Mouse (Mus musculus) MEL (cell line): ENCODE data around the gene Ep400. TPM values are rescaled to one million over a fixed set of nuclear protein-coding genes. Genes with fewer than 3 reads are reported as not detected.

Source experiments
- DNase-seq: peaks from one replicate; pipeline ENCODE4 v3.0.0; 2011; ENCODE audit warnings: low read depth, low spot score
- H3K27ac ChIP-seq: 2 replicates; pipeline ENCODE4 v1.5.1; 2012; ENCODE audit warnings: low read depth, mild to moderate bottlenecking, control low read depth, low read length, moderate library complexity; ENCODE audit not compliant: control insufficient read depth
- H3K27me3 ChIP-seq, 2 experiments: fragments of 150-350 bp in 1 of 2; sonication (generic) in 1 of 2; 2 replicates each; pipeline ENCODE4 v1.6.1; 2012; ENCODE audit warnings: low read length in 2 of 2, mild to moderate bottlenecking in 2 of 2, improper control_type of control experiment in 1 of 2, moderate library complexity in 1 of 2; ENCODE audit not compliant: insufficient read depth in 2 of 2, control insufficient read depth in 1 of 2
- H3K36me3 ChIP-seq, 2 experiments: 2 replicates each; pipeline ENCODE4 v1.6.1; 2012 to 2014; ENCODE audit warnings: low read length in 2 of 2, improper control_type of control experiment in 1 of 2, inconsistent platforms in 1 of 2, mild to moderate bottlenecking in 1 of 2; ENCODE audit not compliant: insufficient read depth in 2 of 2, control insufficient read depth in 1 of 2
- H3K4me1 ChIP-seq, 2 experiments: fragments of 150-350 bp in 1 of 2; sonication (generic) in 1 of 2; 2 replicates each; pipeline ENCODE4 v1.6.1; 2012; ENCODE audit warnings: low read length in 2 of 2, improper control_type of control experiment in 1 of 2, mild to moderate bottlenecking in 1 of 2; ENCODE audit not compliant: insufficient read depth in 2 of 2, control insufficient read depth in 1 of 2
- H3K4me3 ChIP-seq, 2 experiments: fragments of 150-350 bp in 1 of 2; sonication (generic) in 1 of 2; 2 replicates each; pipeline ENCODE4 v1.5.1; 2012; ENCODE audit warnings: low read depth in 2 of 2, low read length in 2 of 2, mild to moderate bottlenecking in 2 of 2, moderate library complexity in 2 of 2, control low read depth in 1 of 2, improper control_type of control experiment in 1 of 2; ENCODE audit not compliant: control insufficient read depth in 1 of 2, insufficient read depth in 1 of 2
- H3K79me2 ChIP-seq: 2 replicates; pipeline ENCODE4 v1.6.1; 2012; ENCODE audit warnings: mild to moderate bottlenecking, low read length, moderate library complexity; ENCODE audit not compliant: control insufficient read depth, poor library complexity, insufficient read depth
- H3K9ac ChIP-seq: 2 replicates; pipeline ENCODE4 v1.6.1; 2012; ENCODE audit warnings: low read depth, mild to moderate bottlenecking, control low read depth, low read length, moderate library complexity; ENCODE audit not compliant: control insufficient read depth, poor library complexity, severe bottlenecking
- H3K9me3 ChIP-seq: fragments of 150-350 bp; sonication (generic); replicated peaks from 2 replicates; pipeline ENCODE4 v1.6.1; 2012; ENCODE audit warnings: mild to moderate bottlenecking, low read length, improper control_type of control experiment, moderate library complexity; ENCODE audit not compliant: insufficient read depth
- BHLHE40 ChIP-seq: IDR thresholded peaks from 2 replicates; pipeline ENCODE4 v1.6.1; 2012; ENCODE audit warnings: low read depth, mild to moderate bottlenecking, inconsistent platforms, low read length, improper control_type of control experiment, borderline replicate concordance
- CHD2 ChIP-seq: IDR thresholded peaks from 2 replicates; pipeline ENCODE4 v1.6.1; 2011; ENCODE audit warnings: low read length, improper control_type of control experiment
- E2F4 ChIP-seq: IDR thresholded peaks from 2 replicates; pipeline ENCODE4 v1.6.1; 2011; ENCODE audit warnings: low read depth, low read length, improper control_type of control experiment, borderline replicate concordance
- ELF1 ChIP-seq: IDR thresholded peaks from 2 replicates; pipeline ENCODE4 v1.6.1; 2014; ENCODE audit warnings: low read depth, mild to moderate bottlenecking, inconsistent platforms, low read length, improper control_type of control experiment, moderate library complexity
- GABPA ChIP-seq: IDR thresholded peaks from 2 replicates; pipeline ENCODE4 v1.6.1; 2012; ENCODE audit warnings: low read depth, mild to moderate bottlenecking, inconsistent platforms, low read length, improper control_type of control experiment, moderate library complexity
- GATA1 ChIP-seq: IDR thresholded peaks from 2 replicates; pipeline ENCODE4 v1.6.1; 2011; ENCODE audit warnings: low read depth, low read length, improper control_type of control experiment
- HCFC1 ChIP-seq: IDR thresholded peaks from 2 replicates; pipeline ENCODE4 v1.6.1; 2012; ENCODE audit warnings: low read depth, mild to moderate bottlenecking, inconsistent platforms, low read length, improper control_type of control experiment, moderate library complexity
- JUND ChIP-seq: IDR thresholded peaks from 2 replicates; pipeline ENCODE4 v1.6.1; 2011; ENCODE audit warnings: low read depth, mild to moderate bottlenecking, improper control_type of control experiment, low read length
- MAX ChIP-seq: IDR thresholded peaks from 2 replicates; pipeline ENCODE4 v1.6.1; 2011; ENCODE audit warnings: low read length, improper control_type of control experiment
- MEF2A ChIP-seq: IDR thresholded peaks from 2 replicates; pipeline ENCODE4 v1.6.1; 2014; ENCODE audit warnings: low read depth, mild to moderate bottlenecking, inconsistent platforms, low read length, improper control_type of control experiment; ENCODE audit not compliant: poor library complexity, insufficient replicate concordance, severe bottlenecking; ENCODE audit errors: extremely low read depth
- MXI1 ChIP-seq: IDR thresholded peaks from 2 replicates; pipeline ENCODE4 v1.6.1; 2011; ENCODE audit warnings: mild to moderate bottlenecking, low read depth, low read length, improper control_type of control experiment
- MYC ChIP-seq: IDR thresholded peaks from 2 replicates; pipeline ENCODE4 v1.6.1; 2011; ENCODE audit warnings: low read depth, mild to moderate bottlenecking, low read length, improper control_type of control experiment, moderate library complexity
- RCOR1 ChIP-seq: IDR thresholded peaks from 2 replicates; pipeline ENCODE4 v1.6.1; 2012; ENCODE audit warnings: low read depth, mild to moderate bottlenecking, inconsistent platforms, low read length, improper control_type of control experiment
- SIN3A ChIP-seq: IDR thresholded peaks from 2 replicates; pipeline ENCODE4 v1.6.1; 2012; ENCODE audit warnings: low read length, improper control_type of control experiment, inconsistent platforms
- SMC3 ChIP-seq: IDR thresholded peaks from 2 replicates; pipeline ENCODE4 v1.6.1; 2011; ENCODE audit warnings: low read depth, low read length, improper control_type of control experiment
- TAL1 ChIP-seq: IDR thresholded peaks from 2 replicates; pipeline ENCODE4 v1.6.1; 2012; ENCODE audit warnings: mild to moderate bottlenecking, inconsistent platforms, low read length, moderate library complexity, mixed read lengths
- TCF12 ChIP-seq: IDR thresholded peaks from 2 replicates; pipeline ENCODE4 v1.6.1; 2014; ENCODE audit warnings: low read depth, mild to moderate bottlenecking, inconsistent platforms, low read length, improper control_type of control experiment, moderate library complexity
- USF2 ChIP-seq, 2 experiments: IDR thresholded peaks; 2 replicates each; pipeline ENCODE4 v1.6.1; 2011 to 2012; ENCODE audit warnings: improper control_type of control experiment in 2 of 2, low read length in 2 of 2, borderline replicate concordance in 1 of 2, inconsistent platforms in 1 of 2, low read depth in 1 of 2, mild to moderate bottlenecking in 1 of 2; ENCODE audit not compliant: insufficient read depth in 1 of 2
- polyA plus RNA-seq, 2 experiments: library from polyadenylated mRNA; stranded (reverse) in 1 of 2; unstranded in 1 of 2; fragments of >175 nt in 1 of 2; fragments of >200 nt in 1 of 2; gene quantifications; 2 replicates each; pipeline versions ENCODE4 v1.2.1 to v1.2.4; 2012; ENCODE audit warnings: low replicate concordance in 2 of 2, low read depth in 1 of 2; ENCODE audit not compliant: insufficient read length in 2 of 2, insufficient read depth in 1 of 2, missing spikeins in 1 of 2
- total RNA-seq: library from RNA; depleted of rRNA; stranded (reverse); fragments of 300-350 nt; gene quantifications from 2 replicates; pipeline ENCODE4 v1.2.3, GENCODE M21; 2012

Ep400 gene
- total and polyA plus RNA-seq, 3 experiments: 21.5 to 96.8 (median 27.2) TPM

GRCm38 (mm10) chr5:110652719-110653648 is 117.5 kb downstream of the Ep400 start, which contains the start of the genes Noc4l and Ddx51 (continued):
- TF ChIP-seq HCFC1 (peak; percentile 94), MXI1 (peak; percentile 99), TCF12 (peak; percentile 68), ELF1 (peak; percentile 82)

- no peaks in the 10 kb centered on the region for H3K9me3 ChIP-seq
- TF ChIP-seq MAX (no peak), CHD2 (no peak), MYC (no peak), SIN3A (no peak), MEF2A (no peak), TAL1 (no peak), RCOR1 (no peak), HCFC1 (no peak), SMC3 (no peak), JUND (no peak), GATA1 (no peak), E2F4 (no peak), USF2 (IDR thresholded peaks at IDR 0.05; ENCODE audit: borderline replicate concordance in 1 of 2, insufficient read depth in 1 of 2, low read depth in 1 of 2, low read length in 2 of 2) (no peak), BHLHE40 (no peak), GABPA (no peak)
- TF ChIP-seq, all 39 proteins: peak for 0
- Histone ChIP-seq H3K36me3 (peaks cover 0 to 7% of the 10 kb centered on the region in 2 experiments; a peak in 2 of 4 replicates), H3K27me3 (no peaks in the 10 kb centered on the region), H3K9ac (no peak overlapping the region), H3K4me3 (no peak overlapping the region), H3K79me2 (no peaks in the 10 kb centered on the region), H3K27ac (no peak overlapping the region), H3K4me1 (no peaks in the 10 kb centered on the region)
- no peak for DNase-seq
Observed at GRCm38 (mm10) chr5:110646377-110646776, 124.1 kb downstream of the Ep400 start.
